Mouse (Mus musculus) embryonic fibroblast, embryonic 13.5 days (primary cell): ENCODE results near the gene BC051142. TPM values are rescaled to one million over a fixed set of nuclear protein-coding genes. Genes with fewer than 3 reads are reported as not detected.
A peak's percentile ranks its signal among the peaks of the same experiment; 100 is the strongest.

ENCODE experiments used
- H3K27ac ChIP-seq: 2 replicates; pipeline ENCODE4 v1.5.1; 2012; ENCODE audit warnings: low read length, control low read depth, inconsistent platforms; ENCODE audit not compliant: insufficient read depth
- H3K4me1 ChIP-seq: 2 replicates; pipeline ENCODE4 v1.6.1; 2011; ENCODE audit warnings: low read length; ENCODE audit not compliant: control insufficient read depth, insufficient read depth
- H3K4me3 ChIP-seq: 2 replicates; pipeline ENCODE4 v1.5.1; 2011; ENCODE audit warnings: mild to moderate bottlenecking, control low read depth, low read length; ENCODE audit not compliant: insufficient read depth
- CTCF ChIP-seq: IDR thresholded peaks from 2 replicates; pipeline ENCODE4 v1.5.1; 2011; ENCODE audit warnings: mild to moderate bottlenecking, control low read depth, low read length, moderate library complexity, borderline replicate concordance; ENCODE audit not compliant: insufficient read depth
- POLR2A ChIP-seq: IDR thresholded peaks from 2 replicates; pipeline ENCODE4 v1.6.1; 2011; ENCODE audit warnings: low read depth, mild to moderate bottlenecking, control low read depth, low read length, moderate library complexity
- polyA plus RNA-seq: library from polyadenylated mRNA; stranded (reverse); fragments of >200 nt; gene quantifications from 2 replicates; pipeline ENCODE4 v1.2.4, GENCODE M21; 2011; ENCODE audit warnings: low read depth; ENCODE audit not compliant: missing spikeins, insufficient read length

Gene BC051142
- polyA plus RNA-seq, 1 experiment, result not detected

DNA sequence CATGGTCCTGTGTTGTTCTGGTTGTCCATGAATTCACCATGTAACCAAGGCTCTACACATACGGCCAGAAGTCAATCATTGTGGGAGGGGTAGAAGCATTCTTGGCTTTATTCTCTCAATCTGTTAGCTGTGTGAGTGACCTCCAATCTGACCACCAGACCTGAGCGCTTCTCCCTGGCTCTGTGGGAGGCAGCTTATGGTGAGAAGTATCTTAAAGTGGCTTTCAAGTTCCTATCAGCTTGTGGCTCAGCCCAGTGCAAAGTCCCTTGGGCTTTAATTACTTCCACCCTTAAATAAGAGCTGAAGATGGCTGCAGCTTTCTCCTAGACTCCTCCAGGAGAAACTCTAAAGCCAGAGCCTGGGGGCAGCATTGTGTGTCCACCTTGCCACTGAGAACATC lies 21.8 kb upstream of the BC051142 start, which contains the start of gene Btnl1:
Btnl1 (plus strand) TSS at position 286 of the 400 bp plus-strand sequence.
- Histone ChIP-seq H3K4me1 (no peaks in the 10 kb centered on the region), H3K27ac (no peak within 1 kb of the TSS), H3K4me3 (no peak within 1 kb of the TSS)
- TF ChIP-seq CTCF (no peak), POLR2A (no peak)

DNA sequence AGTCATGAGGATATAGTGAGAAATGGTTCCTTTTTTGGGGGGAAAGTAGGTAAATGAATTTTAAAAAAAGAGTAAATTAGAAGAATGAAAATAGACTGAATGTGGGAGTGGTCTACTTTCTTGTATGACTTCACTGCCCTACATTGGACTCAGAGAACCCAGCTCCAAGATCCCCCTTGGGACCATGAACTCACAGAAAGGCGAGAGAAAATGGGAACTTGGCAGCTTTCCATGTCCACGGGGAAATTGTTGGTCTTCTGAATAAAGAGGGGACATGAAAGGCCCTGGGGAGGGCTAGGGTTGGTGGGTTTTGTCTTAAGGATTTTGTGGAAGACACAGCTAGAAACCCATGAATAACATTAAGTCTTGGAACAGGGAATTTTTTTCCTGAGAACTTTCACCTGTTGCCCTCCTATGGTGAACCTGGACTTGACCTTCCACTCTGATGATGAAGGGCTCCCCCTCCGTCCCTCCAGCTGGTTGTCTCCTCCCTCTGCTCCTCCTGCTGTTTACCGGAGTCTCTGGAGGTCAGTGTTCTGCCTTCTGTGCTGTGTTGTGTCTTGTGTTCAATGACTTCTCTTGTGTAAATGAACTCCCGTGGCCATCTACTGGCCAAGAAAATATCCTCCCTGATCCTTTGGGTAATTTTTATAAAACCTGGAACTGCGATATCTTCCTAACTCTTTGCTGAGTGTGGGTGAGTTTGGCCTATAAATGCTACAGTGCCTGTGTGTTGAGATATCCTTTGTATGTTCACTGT lies 21.0 kb upstream of the BC051142 start:
- Histone ChIP-seq H3K27ac (no peak overlapping the region), H3K4me1 (no peaks in the 10 kb centered on the region), H3K4me3 (no peak overlapping the region)
- no peak for TF ChIP-seq POLR2A
- no peak for TF ChIP-seq CTCF

DNA sequence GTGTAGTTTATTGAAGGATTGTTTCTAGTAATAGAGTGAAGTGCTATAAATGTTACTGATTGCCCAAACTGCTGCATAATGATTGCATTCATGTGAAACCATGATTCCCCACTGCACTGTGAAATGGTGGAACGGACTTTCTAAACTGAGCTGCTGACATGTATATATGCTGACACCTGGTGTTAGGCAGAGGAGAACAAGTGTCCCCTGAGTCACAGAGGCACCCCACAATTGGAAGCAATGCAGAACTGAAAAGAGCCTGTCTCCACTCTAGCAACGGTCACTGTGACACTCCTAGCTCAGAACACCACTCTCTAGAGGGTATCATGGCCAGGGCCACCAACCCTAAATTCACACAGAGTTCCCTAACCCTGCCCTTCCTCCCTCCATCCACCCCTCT lies 19.9 kb upstream of the BC051142 start:
- Histone ChIP-seq H3K27ac (no peak overlapping the region), H3K4me3 (no peak overlapping the region), H3K4me1 (no peaks in the 10 kb centered on the region)
- TF ChIP-seq POLR2A (no peak), CTCF (no peak)

DNA sequence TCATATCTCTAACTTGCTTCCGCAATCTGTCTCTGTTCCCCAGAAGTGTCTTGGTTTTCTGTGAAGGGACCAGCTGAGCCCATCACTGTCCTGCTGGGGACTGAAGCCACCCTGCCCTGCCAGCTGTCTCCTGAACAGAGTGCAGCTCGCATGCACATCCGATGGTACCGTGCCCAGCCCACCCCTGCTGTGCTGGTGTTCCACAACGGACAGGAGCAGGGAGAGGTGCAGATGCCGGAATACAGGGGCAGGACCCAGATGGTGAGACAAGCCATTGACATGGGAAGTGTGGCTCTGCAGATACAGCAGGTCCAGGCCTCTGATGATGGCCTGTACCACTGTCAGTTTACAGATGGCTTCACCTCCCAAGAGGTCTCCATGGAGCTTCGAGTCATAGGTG lies 19.2 kb upstream of the BC051142 start:
- no peaks in the 10 kb centered on the region for H3K4me1 ChIP-seq
- no peak overlapping the region for H3K27ac ChIP-seq
- H3K4me3 ChIP-seq, result no peak overlapping the region
- TF ChIP-seq CTCF (no peak), POLR2A (no peak)

DNA sequence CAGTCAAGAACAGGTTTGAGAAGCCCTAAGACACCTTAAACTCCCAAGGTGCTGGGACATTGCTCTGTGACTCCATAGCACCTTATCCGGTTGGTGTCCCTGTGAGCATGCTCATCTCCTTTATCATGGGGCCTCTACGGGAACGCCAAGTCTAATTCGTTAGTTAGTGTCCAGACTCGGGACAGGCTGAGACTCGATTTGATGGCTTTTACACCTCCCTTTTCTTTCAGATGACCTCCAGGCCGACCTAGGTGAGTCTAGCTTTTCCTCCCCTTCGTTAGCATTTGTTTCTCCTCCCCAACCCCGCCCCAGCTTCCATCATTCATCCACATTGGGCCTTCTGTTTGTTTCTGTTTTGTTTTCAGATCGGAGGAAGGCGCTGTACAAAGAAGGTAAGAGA lies 16.7 kb upstream of the BC051142 start:
- Histone ChIP-seq H3K27ac (no peak overlapping the region), H3K4me1 (no peaks in the 10 kb centered on the region), H3K4me3 (no peak overlapping the region)
- TF ChIP-seq POLR2A (no peak), CTCF (no peak)

DNA sequence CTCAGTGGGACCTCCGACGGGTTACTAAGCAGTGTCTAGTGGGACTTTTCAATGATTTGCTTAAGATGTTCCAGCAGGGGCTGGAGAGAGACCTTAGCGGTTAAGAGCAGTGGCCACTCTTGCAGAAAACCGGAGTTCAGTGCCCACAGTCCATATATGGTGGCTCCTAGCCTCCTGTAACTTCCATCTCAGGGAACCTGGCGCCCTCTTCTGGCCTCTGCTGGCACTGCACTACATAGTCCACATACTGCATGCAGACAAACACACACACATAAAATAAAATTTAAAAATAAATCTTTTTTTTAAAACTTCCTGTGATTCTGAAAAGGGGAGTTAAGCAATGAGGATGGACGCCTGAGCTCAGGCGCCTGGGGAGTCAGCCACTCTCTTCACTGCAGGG lies 15.4 kb upstream of the BC051142 start:
- no peak overlapping the region for H3K4me3 ChIP-seq
- no peak for TF ChIP-seq POLR2A
- TF ChIP-seq CTCF, result no peak
- no peaks in the 10 kb centered on the region for H3K4me1 ChIP-seq
- no peak overlapping the region for H3K27ac ChIP-seq

DNA sequence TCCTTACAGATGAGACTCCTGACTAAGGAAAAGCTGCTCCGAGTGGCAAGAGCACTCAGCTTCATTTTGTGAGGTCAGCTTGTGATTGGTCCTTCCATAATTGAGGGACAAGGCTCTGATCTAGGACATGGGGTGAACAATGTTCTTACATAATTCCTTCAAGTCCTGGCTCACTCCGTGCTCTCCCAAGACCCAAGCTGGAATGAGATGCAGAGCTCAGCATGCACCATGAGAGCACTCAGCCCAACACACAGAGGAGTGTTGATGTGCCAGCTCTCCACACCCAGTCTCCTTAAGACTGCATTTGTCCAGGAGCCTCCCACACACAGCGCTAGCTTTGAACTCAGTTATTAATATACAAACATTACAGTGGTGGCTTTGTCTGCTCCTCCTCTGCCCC lies 13.9 kb upstream of the BC051142 start:
- Histone ChIP-seq H3K4me1 (no peaks in the 10 kb centered on the region), H3K27ac (no peak overlapping the region), H3K4me3 (no peak overlapping the region)
- TF ChIP-seq CTCF (no peak), POLR2A (no peak)

DNA sequence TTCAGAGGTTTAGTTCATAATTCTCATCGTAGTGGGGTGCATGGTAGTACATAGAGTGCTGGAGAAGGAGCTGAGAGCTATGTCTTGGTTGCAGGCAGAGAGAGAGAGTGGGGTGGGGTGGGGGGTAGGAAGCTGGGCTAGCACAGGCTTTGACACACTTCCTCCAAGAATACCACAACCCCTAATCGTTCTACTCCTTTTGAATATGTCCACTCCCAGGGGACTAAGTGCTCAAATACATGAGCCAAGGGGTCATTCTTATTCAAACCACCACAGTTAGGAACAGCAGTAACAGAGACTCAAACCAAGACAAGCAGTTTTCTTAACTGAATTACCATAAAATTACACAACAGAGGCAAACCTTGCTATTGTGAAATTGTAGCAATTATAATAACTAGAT lies 12.0 kb upstream of the BC051142 start:
- no peak for TF ChIP-seq CTCF
- no peak for TF ChIP-seq POLR2A
- H3K27ac ChIP-seq, result no peak overlapping the region
- H3K4me3 ChIP-seq, result no peak overlapping the region
- H3K4me1 ChIP-seq, result no peaks in the 10 kb centered on the region

DNA sequence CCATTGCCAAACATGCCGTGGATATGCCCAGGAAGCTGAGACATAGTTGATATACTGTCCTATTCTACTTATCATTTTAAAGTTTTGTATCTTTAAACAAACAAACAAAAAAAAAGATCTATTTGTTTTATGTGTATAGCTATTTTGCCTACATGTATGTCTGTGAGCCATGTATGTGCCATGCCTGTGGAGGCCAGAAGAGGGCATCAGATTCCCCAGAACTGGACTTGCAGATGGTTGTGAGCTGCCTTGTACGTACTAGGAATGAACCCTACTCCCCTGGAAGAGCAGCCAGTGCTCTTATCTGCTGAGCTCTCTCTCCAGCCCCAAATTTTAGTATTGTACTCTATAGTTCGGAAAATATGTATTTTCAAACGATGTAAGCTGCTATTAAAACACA lies 10.1 kb upstream of the BC051142 start:
- H3K4me3 ChIP-seq, result no peak overlapping the region
- H3K4me1 ChIP-seq, result no peaks in the 10 kb centered on the region
- no peak for TF ChIP-seq POLR2A
- peak; percentile 62; the same call in 1 of the 2 replicates for TF ChIP-seq CTCF
- H3K27ac ChIP-seq, result no peak overlapping the region

DNA sequence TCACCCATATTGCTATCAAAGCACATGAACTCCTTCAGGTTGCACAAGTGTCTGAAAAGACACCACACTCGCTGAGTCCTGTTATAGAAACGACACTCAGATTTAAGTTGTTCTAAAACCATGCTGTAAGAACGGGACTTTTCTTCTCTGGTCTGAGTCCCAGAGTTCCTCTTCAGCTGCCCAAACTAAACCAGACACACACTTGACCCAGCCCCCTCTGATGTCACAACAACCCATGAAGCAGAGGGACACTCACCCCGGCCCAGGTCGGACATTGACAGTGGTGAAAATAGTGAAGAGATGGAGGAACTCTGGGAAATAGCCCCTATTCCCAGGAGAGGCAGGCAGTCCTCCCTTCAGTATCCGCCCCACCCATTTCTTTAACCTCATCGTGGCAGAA lies 7.1 kb upstream of the BC051142 start:
- no peak for TF ChIP-seq CTCF
- TF ChIP-seq POLR2A, result no peak
- no peak overlapping the region for H3K27ac ChIP-seq
- H3K4me3 ChIP-seq, result no peak overlapping the region
- H3K4me1 ChIP-seq, result no peaks in the 10 kb centered on the region
